Mouse (Mus musculus): ENCODE results near the gene Slamf6. TPM values are rescaled to one million over a fixed set of nuclear protein-coding genes. Genes with fewer than 3 reads are reported as not detected.

The Slamf6 gene
- polyA plus RNA-seq, 1 experiment from 2014 or later, result not detected

DNA sequence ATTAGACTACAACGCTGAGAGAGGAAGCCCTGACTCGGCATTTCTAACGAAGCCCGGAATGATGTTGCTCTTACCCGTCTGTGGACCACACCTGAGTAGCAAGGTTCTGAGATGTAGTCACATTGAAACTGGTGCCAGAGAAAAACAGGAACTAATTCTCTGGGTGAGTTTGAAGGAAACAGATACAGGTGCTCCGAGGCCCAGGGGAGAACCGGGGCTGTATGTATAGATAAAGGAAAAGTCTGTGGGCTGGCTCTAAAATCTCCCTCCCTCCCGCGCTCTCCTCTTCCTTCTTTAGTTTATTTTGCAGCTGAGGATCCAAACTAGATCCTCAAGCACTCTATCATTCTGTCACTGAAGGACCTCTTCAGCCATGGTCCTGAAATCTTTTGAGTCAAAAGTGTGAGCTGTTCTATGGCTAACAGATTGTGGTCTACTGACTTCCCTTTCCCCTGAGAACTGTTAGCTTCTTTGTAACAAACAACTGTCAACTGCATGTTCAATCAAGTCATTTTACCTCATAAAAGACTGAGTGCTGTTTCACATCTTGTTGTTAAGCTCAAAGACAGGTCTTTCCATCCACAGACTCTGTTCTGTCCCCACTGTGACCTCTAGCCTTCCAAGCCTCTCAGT is 3.8 kb downstream of the Slamf6 start:
- H3K4me1 ChIP-seq (ENCODE audit: control insufficient read depth, insufficient read depth, low read length), result no peaks in the 10 kb centered on the region
- H3K9ac ChIP-seq (ENCODE audit: low read length), result no peak overlapping the region
- H3K9me3 ChIP-seq (ENCODE audit: control insufficient read depth, low read length), result no peaks in the 10 kb centered on the region
- no peaks in the 10 kb centered on the region for H3K27me3 ChIP-seq (ENCODE audit: control insufficient read depth, insufficient read depth, low read length)
- H3K4me3 ChIP-seq (ENCODE audit: low read depth, low read length), result no peak overlapping the region
- no peaks in the 10 kb centered on the region for H3K36me3 ChIP-seq (ENCODE audit: control insufficient read depth, insufficient read depth, low read length)
- 89% methylated on average over 9 of the region's 9 CpGs for WGBS
- ATAC-seq (ENCODE audit: low FRiP score) (no peak), DNase-seq (ENCODE audit: low spot score, missing footprints) (no peak)
- no peak overlapping the region for H3K27ac ChIP-seq (ENCODE audit: low read depth, low read length)
- H3K4me2 ChIP-seq, result no peak overlapping the region

DNA sequence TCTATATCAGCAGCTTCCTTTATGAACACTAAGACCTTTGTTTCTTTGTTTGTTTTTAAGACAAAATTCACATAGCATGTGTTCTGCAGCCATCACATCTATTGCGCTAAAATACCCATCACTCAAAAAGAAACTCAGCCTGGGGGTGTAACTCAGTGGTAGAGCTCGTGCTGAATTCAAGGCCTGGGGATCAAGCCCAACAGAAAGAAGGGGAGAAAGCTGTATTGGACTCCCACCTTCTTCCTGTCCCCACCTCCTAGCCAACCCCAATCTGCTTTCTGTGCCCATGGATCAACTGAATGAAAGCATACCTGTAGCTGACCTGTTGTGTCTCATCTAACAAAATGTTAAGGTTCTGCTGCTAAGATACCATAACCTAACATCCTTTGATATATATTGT is 4.3 kb downstream of the Slamf6 start:
- no peak overlapping the region for H3K4me2 ChIP-seq
- WGBS, result 86% methylated on average over 2 of the region's 2 CpGs
- no peak overlapping the region for H3K9ac ChIP-seq (ENCODE audit: low read length)

DNA sequence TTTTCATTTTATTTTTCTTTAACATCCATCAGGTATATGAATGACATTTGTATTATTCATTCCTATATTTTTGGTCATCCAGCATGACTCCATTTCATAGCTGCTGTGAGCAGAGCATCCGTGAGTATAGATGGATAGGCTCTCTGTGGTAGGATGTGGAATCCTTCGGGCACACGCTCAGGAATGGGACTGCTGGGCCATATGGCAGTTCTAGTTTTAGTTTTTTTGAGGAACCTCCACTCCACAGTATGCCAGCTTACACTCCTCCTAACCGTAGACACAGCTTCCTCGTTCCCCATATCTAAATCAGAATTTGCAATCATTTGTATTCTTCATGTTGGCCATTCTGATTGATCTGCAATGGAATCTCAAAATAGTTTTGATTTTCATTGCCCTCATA is 5.5 kb downstream of the Slamf6 start:
- Histone ChIP-seq H3K4me2 (no peak overlapping the region), H3K9ac (ENCODE audit: low read length) (no peak overlapping the region), H3K36me3 (ENCODE audit: control insufficient read depth, insufficient read depth, low read length) (no peaks in the 10 kb centered on the region), H3K4me1 (ENCODE audit: control insufficient read depth, insufficient read depth, low read length) (no peaks in the 10 kb centered on the region), H3K9me3 (ENCODE audit: control insufficient read depth, low read length) (no peaks in the 10 kb centered on the region), H3K27me3 (ENCODE audit: control insufficient read depth, insufficient read depth, low read length) (no peaks in the 10 kb centered on the region), H3K4me3 (ENCODE audit: low read depth, low read length) (no peak overlapping the region), H3K27ac (ENCODE audit: low read depth, low read length) (no peak overlapping the region)
- whole genome bisulfite sequencing, result 92% methylated on average over 5 of the region's 5 CpGs
- DNase-seq (ENCODE audit: low spot score, missing footprints) (no peak), ATAC-seq (ENCODE audit: low FRiP score) (no peak)

More for the DNA sequence above, 4.3 kb downstream of the Slamf6 start:
- ATAC-seq (ENCODE audit: low FRiP score), result no peak
- no peak overlapping the region for H3K27ac ChIP-seq (ENCODE audit: low read depth, low read length)
- no peaks in the 10 kb centered on the region for H3K4me1 ChIP-seq (ENCODE audit: control insufficient read depth, insufficient read depth, low read length)
- H3K27me3 ChIP-seq (ENCODE audit: control insufficient read depth, insufficient read depth, low read length), result no peaks in the 10 kb centered on the region
- H3K36me3 ChIP-seq (ENCODE audit: control insufficient read depth, insufficient read depth, low read length), result no peaks in the 10 kb centered on the region
- H3K9me3 ChIP-seq (ENCODE audit: control insufficient read depth, low read length), result no peaks in the 10 kb centered on the region
- DNase-seq (ENCODE audit: low spot score, missing footprints), result no peak
- no peak overlapping the region for H3K4me3 ChIP-seq (ENCODE audit: low read depth, low read length)

DNA sequence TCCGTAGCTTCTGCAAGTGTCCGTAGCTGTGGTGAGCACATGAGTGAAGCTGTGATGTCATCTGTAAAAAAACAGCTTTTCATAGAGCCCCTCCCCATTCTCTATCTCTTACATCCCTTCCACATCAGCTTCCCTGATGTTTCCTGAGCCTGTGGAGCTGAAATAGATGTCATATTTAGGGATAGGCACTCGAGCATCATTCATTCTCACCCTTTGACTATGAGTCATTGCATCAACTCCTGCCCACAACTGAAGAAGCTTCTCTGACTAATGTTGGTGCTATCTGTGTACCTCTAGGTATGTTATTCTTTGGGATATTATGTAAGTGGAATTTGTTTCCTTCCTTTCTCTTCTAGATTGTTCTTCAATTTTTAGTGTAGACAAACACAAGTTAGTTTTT is 7.6 kb downstream of the Slamf6 start:
- 81% methylated on average over 3 of the region's 3 CpGs for WGBS
- Histone ChIP-seq H3K9me3 (ENCODE audit: control insufficient read depth, low read length) (no peaks in the 10 kb centered on the region), H3K4me1 (ENCODE audit: control insufficient read depth, insufficient read depth, low read length) (no peaks in the 10 kb centered on the region), H3K4me3 (ENCODE audit: low read depth, low read length) (no peak overlapping the region), H3K27me3 (ENCODE audit: control insufficient read depth, insufficient read depth, low read length) (no peaks in the 10 kb centered on the region), H3K9ac (ENCODE audit: low read length) (no peak overlapping the region), H3K27ac (ENCODE audit: low read depth, low read length) (no peak overlapping the region), H3K4me2 (no peak overlapping the region), H3K36me3 (ENCODE audit: control insufficient read depth, insufficient read depth, low read length) (no peaks in the 10 kb centered on the region)
- DNase-seq (ENCODE audit: low spot score, missing footprints) (no peak), ATAC-seq (ENCODE audit: low FRiP score) (no peak)

DNA sequence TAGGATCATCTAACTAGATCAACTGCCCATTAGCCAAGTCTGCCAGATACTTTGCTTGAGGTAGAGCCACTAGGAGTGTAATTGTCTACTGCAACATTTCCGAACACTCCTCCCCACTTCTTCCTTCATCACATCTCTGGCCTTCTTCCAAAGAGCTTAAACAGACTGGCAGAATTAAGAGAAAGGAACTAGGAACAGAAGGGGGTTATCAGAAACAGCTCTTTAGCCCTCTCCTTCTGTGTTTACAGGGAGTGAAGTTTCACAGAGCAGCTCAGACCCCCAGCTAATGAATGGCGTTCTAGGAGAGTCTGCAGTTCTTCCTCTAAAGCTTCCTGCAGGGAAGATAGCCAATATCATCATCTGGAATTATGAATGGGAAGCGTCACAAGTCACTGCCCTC is 16.5 kb downstream of the Slamf6 start:
- 84% methylated on average over 3 of the region's 3 CpGs for WGBS
- H3K27me3 ChIP-seq (ENCODE audit: control insufficient read depth, insufficient read depth, low read length), result no peaks in the 10 kb centered on the region
- ATAC-seq (ENCODE audit: low FRiP score), result no peak

DNA sequence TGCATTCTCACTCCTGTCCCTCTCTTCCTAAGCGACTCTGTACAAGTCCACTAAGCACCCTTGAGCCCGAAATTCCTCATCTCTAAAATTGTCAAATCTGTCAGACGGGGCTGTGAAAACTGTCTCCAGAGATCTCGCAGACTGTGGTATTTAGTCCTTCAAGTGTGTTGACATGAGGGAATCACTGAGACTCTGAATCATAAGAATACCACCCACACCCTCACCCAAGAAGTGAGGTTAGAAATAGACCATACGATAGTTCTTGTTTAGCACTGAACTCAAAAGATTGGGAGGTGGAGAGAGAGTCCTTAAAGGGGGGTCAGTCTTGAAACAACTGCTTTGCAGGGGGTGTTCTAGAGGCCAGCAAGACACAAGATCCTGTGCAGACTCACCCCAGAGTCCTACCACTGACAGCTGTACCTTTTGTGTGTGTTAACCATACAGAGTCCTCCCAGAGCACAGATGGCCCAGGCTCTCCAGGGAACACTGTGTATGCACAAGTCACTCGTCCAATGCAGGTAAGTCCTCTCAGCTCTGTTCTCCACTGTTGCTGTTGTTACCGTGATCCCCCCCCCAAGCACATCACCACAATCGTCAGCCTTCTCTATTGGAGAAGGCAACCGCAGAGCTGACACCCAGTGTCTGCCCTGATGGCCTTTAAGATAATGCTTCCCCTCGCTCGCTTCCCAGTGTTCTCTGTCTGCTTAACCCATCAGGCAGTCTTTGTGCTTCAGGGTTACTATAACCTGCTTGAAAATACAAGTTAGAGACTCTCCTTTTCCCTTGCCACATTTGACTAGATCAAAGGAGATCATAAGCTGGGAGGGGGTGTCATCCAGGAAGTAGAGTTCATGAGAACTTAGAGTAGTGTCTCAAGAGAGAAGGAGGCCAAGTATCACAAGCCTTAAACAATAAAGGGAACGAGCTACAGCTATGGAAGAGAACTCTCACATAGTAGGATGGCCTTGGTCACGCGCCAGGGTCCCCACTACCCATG is 21.9 kb downstream of the Slamf6 start:
- 84% methylated on average over 14 of the region's 14 CpGs for WGBS

More for the DNA sequence above, 16.5 kb downstream of the Slamf6 start:
- Histone ChIP-seq H3K9ac (ENCODE audit: low read length) (no peak overlapping the region), H3K9me3 (ENCODE audit: control insufficient read depth, low read length) (no peaks in the 10 kb centered on the region), H3K4me2 (no peak overlapping the region), H3K27ac (ENCODE audit: low read depth, low read length) (no peak overlapping the region), H3K4me1 (ENCODE audit: control insufficient read depth, insufficient read depth, low read length) (no peaks in the 10 kb centered on the region), H3K4me3 (ENCODE audit: low read depth, low read length) (no peak overlapping the region), H3K36me3 (ENCODE audit: control insufficient read depth, insufficient read depth, low read length) (no peaks in the 10 kb centered on the region)
- no peak for DNase-seq (ENCODE audit: low spot score, missing footprints)

DNA sequence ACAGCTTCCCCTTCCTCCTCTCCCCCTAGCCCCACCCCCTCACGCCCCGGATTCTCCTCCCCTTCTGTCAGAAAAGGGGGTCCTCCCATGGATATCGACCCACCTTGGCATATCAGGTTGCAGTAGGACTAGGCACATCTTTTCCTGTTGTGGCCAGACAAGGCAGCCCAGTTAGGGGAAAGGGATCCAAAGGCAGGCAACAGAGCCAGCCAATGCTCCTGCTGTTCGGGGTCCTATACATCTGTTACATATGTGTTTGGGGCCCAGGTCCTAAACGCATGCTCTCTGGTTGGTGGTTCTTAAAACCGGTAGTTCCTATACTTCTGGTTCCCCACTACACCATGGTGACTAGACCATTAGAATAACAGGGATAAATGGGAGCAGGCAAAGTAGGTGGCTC is 23.3 kb downstream of the Slamf6 start:
- Histone ChIP-seq H3K36me3 (ENCODE audit: control insufficient read depth, insufficient read depth, low read length) (no peaks in the 10 kb centered on the region), H3K27me3 (ENCODE audit: control insufficient read depth, insufficient read depth, low read length) (no peaks in the 10 kb centered on the region), H3K9me3 (ENCODE audit: control insufficient read depth, low read length) (no peaks in the 10 kb centered on the region), H3K4me1 (ENCODE audit: control insufficient read depth, insufficient read depth, low read length) (no peaks in the 10 kb centered on the region), H3K4me3 (ENCODE audit: low read depth, low read length) (no peak overlapping the region), H3K9ac (ENCODE audit: low read length) (no peak overlapping the region), H3K4me2 (no peak overlapping the region), H3K27ac (ENCODE audit: low read depth, low read length) (no peak overlapping the region)
- 89% methylated on average over 6 of the region's 6 CpGs for WGBS
- DNase-seq (ENCODE audit: low spot score, missing footprints), result peak; percentile 57
- ATAC-seq (ENCODE audit: low FRiP score), result no peak

More for the DNA sequence above, 21.9 kb downstream of the Slamf6 start:
- ATAC-seq (ENCODE audit: low FRiP score) (0 out of 2 replicates have a peak, but pooled peaks have one; percentile 42), DNase-seq (ENCODE audit: low spot score, missing footprints) (peak; percentile 57)
- Histone ChIP-seq H3K27ac (ENCODE audit: low read depth, low read length) (no peak overlapping the region), H3K9ac (ENCODE audit: low read length) (no peak overlapping the region), H3K4me1 (ENCODE audit: control insufficient read depth, insufficient read depth, low read length) (no peaks in the 10 kb centered on the region), H3K4me3 (ENCODE audit: low read depth, low read length) (no peak overlapping the region), H3K36me3 (ENCODE audit: control insufficient read depth, insufficient read depth, low read length) (no peaks in the 10 kb centered on the region), H3K9me3 (ENCODE audit: control insufficient read depth, low read length) (no peaks in the 10 kb centered on the region), H3K4me2 (no peak overlapping the region), H3K27me3 (ENCODE audit: control insufficient read depth, insufficient read depth, low read length) (no peaks in the 10 kb centered on the region)

DNA sequence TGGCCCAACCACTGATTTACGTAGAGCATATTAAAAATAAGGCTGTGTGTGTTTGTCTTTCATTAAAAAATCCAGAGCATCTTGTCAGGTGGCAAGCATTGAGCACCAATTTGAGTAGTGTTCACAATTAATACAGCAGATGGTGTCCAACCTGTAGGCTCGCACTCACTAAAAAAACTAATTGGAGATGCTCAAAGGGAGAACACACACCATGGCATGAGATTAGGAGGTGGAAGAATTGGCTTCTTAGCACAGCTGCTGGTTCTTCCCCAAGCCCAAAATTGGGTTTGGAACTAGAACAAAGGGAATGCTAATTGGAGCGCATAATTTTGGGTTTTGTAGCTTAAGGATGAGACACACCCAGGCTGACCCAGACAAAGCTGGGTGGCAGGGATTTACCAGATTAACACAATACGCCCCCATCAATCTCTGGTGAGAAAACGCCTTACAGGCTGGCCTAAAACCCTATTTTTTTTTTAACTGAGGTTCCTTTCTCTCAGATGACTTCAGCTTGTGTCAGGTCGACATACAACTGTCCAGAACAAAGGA is 29.2 kb downstream of the Slamf6 start:
- Histone ChIP-seq H3K27ac (ENCODE audit: low read depth, low read length) (no peak overlapping the region), H3K4me2 (no peak overlapping the region), H3K4me3 (ENCODE audit: low read depth, low read length) (no peak overlapping the region), H3K27me3 (ENCODE audit: control insufficient read depth, insufficient read depth, low read length) (no peaks in the 10 kb centered on the region), H3K9me3 (ENCODE audit: control insufficient read depth, low read length) (no peaks in the 10 kb centered on the region), H3K36me3 (ENCODE audit: control insufficient read depth, insufficient read depth, low read length) (no peaks in the 10 kb centered on the region), H3K4me1 (ENCODE audit: control insufficient read depth, insufficient read depth, low read length) (no peaks in the 10 kb centered on the region), H3K9ac (ENCODE audit: low read length) (no peak overlapping the region)
- DNase-seq (ENCODE audit: low spot score, missing footprints) (peak; percentile 81), ATAC-seq (ENCODE audit: low FRiP score) (peak; percentile 66)
- 48% methylated on average over 6 of the region's 6 CpGs for WGBS
